Comparison of ENCODE assay signal across 11 mouse cellular contexts in genomic region chr10:18710949-18711348, GRCm38 (mm10). TPM values are rescaled to one million over a fixed set of nuclear protein-coding genes. Genes with fewer than 3 reads are reported as not detected.
A peak's percentile ranks its signal among the peaks of the same experiment; 100 is the strongest.
DNase-seq lines count a peak whose midpoint lies in the region; ATAC-seq and TF ChIP-seq lines count a peak whose summit lies in the region.
"Had no signal": no experiment of that assay in that cellular context is flagged by ENCODE, and none has a peak within 500 bp of the region (broad histone marks: within the 10 kb centered on the region; RNA-seq: fewer than 3 reads in every experiment).

No protein-coding gene starts in this region.

- no peak for ATAC-seq in kidney, embryonic 15.5 days (replicated peaks; ENCODE audit: low FRiP score)

- intact Hi-C loops in gastrocnemius, adult 2 months (cut with DNase I) = no loop called here
- intact Hi-C loops in left cerebral cortex, postnatal 4 days (cut with DNase I) = no loop called here

- peak; percentile 8 for DNase-seq in gastrocnemius, postnatal 10 days
- DNase-seq in gastrocnemius, adult 2 months = no peak
- DNase-seq in brain, adult 2 months (ENCODE audit: low read depth, low spot score) = peak; percentile 91
- DNase-seq in cerebellum, postnatal 25 days = peak; percentile 83 to 86
- peak; percentile 68 for DNase-seq in left cerebral cortex, postnatal 4 days
- no peak for DNase-seq in adrenal gland, adult 8-10 months
- DNase-seq in embryonic facial prominence, embryonic 10.5 days (ENCODE audit: low spot score) = no peak
- DNase-seq: kidney, postnatal 10 days; liver, embryonic 13.5 days; thymus, adult 2 months had no signal

- no peak overlapping the region for H3K9ac ChIP-seq in kidney, embryonic 15.5 days
- H3K9ac ChIP-seq: liver, embryonic 13.5 days had no signal

- no peak overlapping the region for H3K27ac ChIP-seq in gastrocnemius, adult 2 months
- no peak overlapping the region for H3K27ac ChIP-seq in kidney, embryonic 15.5 days
- H3K27ac ChIP-seq in embryonic facial prominence, embryonic 10.5 days (replicated peaks) = no peak overlapping the region
- H3K27ac ChIP-seq: liver, embryonic 13.5 days had no signal

- WGBS in kidney, embryonic 15.5 days = 75% methylated on average over 6 of the region's 6 CpGs
- 88% methylated on average over 6 of the region's 6 CpGs for WGBS in embryonic facial prominence, embryonic 10.5 days

- H3K4me3 ChIP-seq in gastrocnemius, adult 2 months = no peak overlapping the region
- H3K4me3 ChIP-seq in kidney, embryonic 15.5 days (replicated peaks) = no peak overlapping the region
- H3K4me3 ChIP-seq in embryonic facial prominence, embryonic 10.5 days = no peak overlapping the region
- H3K4me3 ChIP-seq: liver, embryonic 13.5 days had no signal

- no peak for TF ChIP-seq CTCF in gastrocnemius, adult 2 months (IDR thresholded peaks at IDR 0.05)

- H3K36me3 ChIP-seq in kidney, embryonic 15.5 days = no peaks in the 10 kb centered on the region
- no peaks in the 10 kb centered on the region for H3K36me3 ChIP-seq in embryonic facial prominence, embryonic 10.5 days (replicated peaks)
- H3K36me3 ChIP-seq: liver, embryonic 13.5 days had no signal

- H3K4me2 ChIP-seq in kidney, embryonic 15.5 days = no peak overlapping the region
- H3K4me2 ChIP-seq: liver, embryonic 13.5 days had no signal

- H3K4me1 ChIP-seq in kidney, embryonic 15.5 days = no peaks in the 10 kb centered on the region
- no peaks in the 10 kb centered on the region for H3K4me1 ChIP-seq in embryonic facial prominence, embryonic 10.5 days
- H3K4me1 ChIP-seq: liver, embryonic 13.5 days had no signal

- H3K9me3 ChIP-seq in kidney, embryonic 15.5 days (replicated peaks) = no peaks in the 10 kb centered on the region
- no peaks in the 10 kb centered on the region for H3K9me3 ChIP-seq in embryonic facial prominence, embryonic 10.5 days
- H3K9me3 ChIP-seq: liver, embryonic 13.5 days had no signal

- no peaks in the 10 kb centered on the region for H3K27me3 ChIP-seq in kidney, embryonic 15.5 days
- no peaks in the 10 kb centered on the region for H3K27me3 ChIP-seq in embryonic facial prominence, embryonic 10.5 days (replicated peaks; ENCODE audit: low read depth, poor library complexity, severe bottlenecking)
- H3K27me3 ChIP-seq: liver, embryonic 13.5 days had no signal

RNA-seq across cellular contexts. Expression of gene Arfgef3, which starts 32.8 kb away (rescaled TPM):
- total RNA-seq in gastrocnemius, postnatal 10 days (2021) = 1 to 10 TPM; 1.7 to 2.3 TPM
- under 1 TPM; 0.10 to 0.39 TPM for total RNA-seq in gastrocnemius, adult 2 months (2021)
- total RNA-seq in left cerebral cortex, postnatal 4 days (2021) = 10 to 100 TPM; 59.3 to 62.8 TPM
- 1.2 and 1.4 TPM in 2 replicates for polyA plus RNA-seq in kidney, embryonic 15.5 days (2015; fragmentation: Nextera tagmentation; extraction: Ambion mirVana)
- 10 to 100 TPM in 2 of 4 experiments, 1 to 10 TPM in 2; 7.1 to 12.1 (median 9.1) TPM for total RNA-seq in adrenal gland, adult 8-10 months (2022)
- 0.50 and 0.55 TPM in 2 replicates for polyA plus RNA-seq in embryonic facial prominence, embryonic 10.5 days (2016; fragmentation: Nextera tagmentation; extraction: Ambion mirVana)

Comparison
In these comparisons a context has a peak if more than half of its experiments do, and no peak if none do; other contexts are left out.
1. DNase-seq: peak in gastrocnemius, postnatal 10 days (single experiment), brain, adult 2 months (single experiment), cerebellum, postnatal 25 days (2 of 2) and left cerebral cortex, postnatal 4 days (single experiment); none in gastrocnemius, adult 2 months (single experiment), adrenal gland, adult 8-10 months (single experiment) and embryonic facial prominence, embryonic 10.5 days (single experiment).
2. RNA of gene Arfgef3, which starts 32.8 kb away (total RNA-seq): 59.3 to 62.8 TPM in left cerebral cortex, postnatal 4 days; 7.1 to 12.1 TPM in adrenal gland, adult 8-10 months, 1.7 to 2.3 TPM in gastrocnemius, postnatal 10 days and 0.10 to 0.39 TPM in gastrocnemius, adult 2 months; every median in the first group is over 4 times any median in the second.